Mouse (Mus musculus) testis, adult 2 months (tissue): ENCODE measurements at regions not wholly inside any gene's neighbourhood (a gene's known extent, or its start where the extent isn't known, plus 50 kb on each side); places are given as distances from the start of the nearest gene placed in this dataset.

Experiments used
- CTCF ChIP-seq: fragments of 200-500 bp; IDR thresholded peaks from 2 replicates; pipeline ENCODE4 v1.5.1; 2012; ENCODE audit warnings: low read depth, mild to moderate bottlenecking, inconsistent platforms, low read length, moderate library complexity; ENCODE audit not compliant: control insufficient read depth, insufficient read depth, insufficient replicate concordance
- POLR2A ChIP-seq: fragments of 200-500 bp; IDR thresholded peaks from 2 replicates; pipeline ENCODE4 v1.6.1; 2012; ENCODE audit warnings: low read depth, mild to moderate bottlenecking, inconsistent platforms, low read length, moderate library complexity; ENCODE audit not compliant: control insufficient read depth

DNA sequence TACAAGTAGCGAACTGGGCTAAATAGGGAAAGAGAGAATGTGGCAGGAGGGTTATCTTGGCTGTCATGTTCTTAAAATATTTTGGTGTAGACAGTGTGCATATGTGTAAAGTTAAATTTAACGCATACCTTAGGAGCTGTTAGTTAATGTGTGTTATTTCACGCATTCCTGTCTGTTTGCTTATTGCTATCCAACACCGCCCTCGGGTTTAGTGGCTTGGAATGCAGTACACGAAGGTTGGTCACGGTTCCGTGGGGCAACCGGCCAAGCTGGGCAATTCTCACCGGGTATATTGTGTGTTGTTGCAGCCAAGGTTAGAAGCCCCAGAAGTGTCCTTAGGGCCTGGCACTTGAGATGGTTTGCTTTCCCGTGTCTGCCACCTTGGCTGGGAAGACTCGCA, 105.6 kb downstream of the Ppp4r2 start:
- TF ChIP-seq CTCF (no peak), POLR2A (no peak)
